Mouse (Mus musculus): Measurements from ENCODE around the gene Alk. TPM values are rescaled to one million over a fixed set of nuclear protein-coding genes. Genes with fewer than 3 reads are reported as not detected.

Gene Alk
- polyA plus RNA-seq, 1 experiment from 2014 or later, result 0.56 TPM

- Histone ChIP-seq H3K36me3 (ENCODE audit: control insufficient read depth, insufficient read depth, low read length) (peaks cover 25% of the 10 kb centered on the region), H3K9ac (ENCODE audit: low read depth, low read length) (no peak overlapping the region), H3K9me3 (ENCODE audit: control insufficient read depth, low read length) (no peaks in the 10 kb centered on the region), H3K27ac (replicated peaks; ENCODE audit: low read depth, low read length) (no peak overlapping the region), H3K4me3 (ENCODE audit: low read depth, low read length) (no peak overlapping the region), H3K4me1 (ENCODE audit: control insufficient read depth, insufficient read depth, low read length) (no peaks in the 10 kb centered on the region), H3K4me2 (ENCODE audit: low read depth, low read length) (no peak overlapping the region), H3K27me3 (replicated peaks; ENCODE audit: control insufficient read depth, insufficient read depth, low read length) (no peaks in the 10 kb centered on the region)
- DNase-seq (ENCODE audit: low spot score), result no peak
- no peak for ATAC-seq (ENCODE audit: low read depth)
- WGBS, result 81% methylated on average over 8 of the region's 8 CpGs
Measured at GRCm38 (mm10) chr17:71823622-71824306, 780.7 kb downstream of the Alk start.

Other genes with a start within 250 kb of the Alk start
- 53.9 and 55.2 TPM in 2 replicates for gene Ypel5, start 231.8 kb upstream of the Alk start, polyA plus RNA-seq (2014; fragmentation: Nextera tagmentation; extraction: Ambion mirVana)